Mouse (Mus musculus): ENCODE data around the gene Grn.

Gene Grn

DNA sequence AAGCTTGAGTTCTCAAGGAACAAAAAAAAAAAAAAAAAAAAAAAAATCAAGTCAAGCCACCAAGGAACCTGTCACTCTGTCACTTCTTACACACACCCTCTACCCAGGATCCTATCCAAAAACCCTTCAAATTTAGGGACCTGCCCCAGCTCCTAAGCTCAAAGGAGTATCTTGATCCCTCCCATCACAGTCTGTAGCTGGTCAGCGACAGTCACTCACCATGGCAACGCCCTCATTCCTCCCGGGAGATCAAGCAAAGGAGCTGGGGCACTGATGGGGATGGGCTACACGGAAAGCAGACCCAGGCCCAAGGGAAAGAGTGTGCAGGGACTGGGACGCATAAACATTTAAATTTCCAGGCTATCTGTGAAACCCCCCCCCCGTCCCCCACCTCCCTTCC is 14.7 kb downstream of the Grn start:
- peak; percentile 47 for DNase-seq

DNA sequence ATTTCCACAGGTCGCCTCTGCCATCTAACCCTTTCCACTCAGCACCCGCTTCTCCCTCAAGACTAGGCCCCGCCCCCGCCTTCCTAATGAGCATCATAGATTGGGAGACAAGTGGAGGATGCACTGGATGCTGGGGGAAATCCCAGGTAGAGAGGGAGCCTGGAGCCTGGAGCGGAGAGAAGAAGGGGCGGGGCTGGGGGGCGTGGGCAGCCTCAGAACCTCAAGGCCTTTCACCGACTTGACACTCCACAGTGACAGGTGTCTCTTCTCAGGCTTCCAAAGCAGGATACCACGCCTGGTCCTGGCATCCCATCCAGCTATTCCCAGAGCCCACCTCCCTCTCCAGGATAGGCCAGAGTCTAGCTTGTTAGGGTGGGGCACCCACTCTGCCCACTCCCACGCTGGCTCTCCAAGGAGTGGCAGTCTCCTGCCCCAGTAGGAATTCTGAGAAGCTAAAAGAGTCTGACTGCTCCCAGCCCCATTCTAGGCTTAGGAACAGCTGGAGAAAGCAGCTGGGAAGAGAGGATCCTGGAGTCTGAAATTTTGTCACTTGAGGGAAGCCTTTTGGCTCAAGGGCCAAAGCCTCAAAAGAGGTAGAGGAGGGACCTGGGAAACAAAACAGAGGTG is 15.3 kb downstream of the Grn start:
- peak; percentile 23 for DNase-seq

DNA sequence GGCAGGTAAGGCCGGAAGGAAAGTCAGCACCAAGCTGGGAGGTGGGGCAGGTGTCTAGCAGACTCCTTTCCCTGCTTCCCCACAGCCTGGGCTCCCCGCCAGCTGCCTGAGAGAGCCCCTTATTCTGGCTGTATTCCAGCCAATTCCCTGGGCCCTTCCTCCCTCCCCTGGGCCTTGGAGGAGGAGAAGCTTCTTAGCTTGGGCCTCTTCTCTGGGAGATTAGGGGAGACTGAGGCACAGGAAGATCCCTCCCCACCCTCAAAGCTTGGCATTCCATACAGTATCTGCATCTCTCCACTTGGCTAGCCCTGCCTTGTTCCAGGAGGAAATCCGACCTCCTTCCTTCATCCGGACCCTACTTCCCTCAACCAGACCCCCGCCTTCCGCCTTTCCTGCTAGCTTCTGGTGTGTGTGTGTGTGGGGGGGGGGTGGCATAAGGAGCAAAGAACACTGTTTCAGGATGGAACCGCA is 15.8 kb downstream of the Grn start:
- DNase-seq, result no peak

DNA sequence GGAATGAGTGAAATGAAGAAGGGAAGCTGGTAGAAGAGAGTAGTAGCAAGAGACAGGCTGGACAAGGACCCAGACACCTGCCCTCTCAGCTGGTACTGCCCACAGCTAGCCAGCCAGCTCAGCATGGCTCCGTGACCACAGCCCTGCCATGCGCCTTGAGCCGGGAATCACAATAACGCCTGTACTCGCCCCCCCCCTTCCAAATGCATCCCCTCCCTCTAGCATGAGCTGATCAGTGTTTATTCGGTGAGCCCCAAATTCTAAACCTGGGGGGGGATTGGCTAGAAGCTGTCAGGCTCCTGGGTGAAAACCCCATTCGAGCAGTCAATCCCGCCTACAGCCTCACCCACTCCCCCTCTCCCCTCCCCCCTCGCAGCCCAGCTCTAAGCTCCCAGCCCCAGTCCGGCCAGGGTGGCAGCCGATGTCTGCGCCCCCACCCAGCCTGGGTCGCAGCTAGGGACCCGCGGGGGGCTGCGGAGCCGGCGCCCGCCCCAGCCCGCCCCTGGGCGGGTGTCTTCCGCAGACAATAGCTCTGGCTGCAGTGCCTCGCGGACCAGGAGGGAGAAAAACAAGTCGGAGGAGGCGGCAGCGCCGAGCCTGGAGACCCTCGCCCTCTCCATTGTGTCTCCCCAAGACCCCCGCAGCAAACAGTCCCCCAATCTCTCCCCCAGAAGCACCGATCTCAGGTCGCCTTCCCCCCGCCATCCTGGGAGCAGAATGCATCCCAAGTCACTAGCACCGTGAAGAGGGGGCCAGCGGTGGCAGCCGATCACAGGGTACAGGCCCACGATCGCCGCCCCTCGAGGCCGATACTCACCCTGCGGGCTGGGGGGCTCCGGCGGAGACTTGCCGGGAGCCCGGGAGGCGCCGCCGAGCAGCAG is 16.7 kb downstream of the Grn start:
- peak; percentile 75 for DNase-seq

DNA sequence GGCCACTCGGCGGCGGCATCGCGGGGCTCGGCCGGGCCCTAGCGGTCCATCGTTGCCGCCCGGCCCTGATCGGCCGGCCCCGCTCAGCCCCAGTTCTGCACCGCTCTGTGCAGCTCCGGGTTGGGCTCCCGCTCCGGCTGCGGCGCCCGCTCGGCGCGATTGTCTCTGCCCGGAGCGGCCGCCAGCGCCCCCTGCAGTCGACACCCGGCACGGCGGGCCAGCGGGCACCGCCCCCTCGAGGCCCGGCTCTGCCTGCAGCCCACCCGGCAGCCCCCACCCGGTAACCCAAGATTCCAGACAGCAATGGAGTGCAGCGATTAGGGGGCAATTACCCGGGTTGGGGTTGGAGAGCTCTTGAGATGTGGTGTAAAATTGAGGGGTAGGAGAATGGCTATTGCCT is 17.4 kb downstream of the Grn start, which contains the start of gene Fam171a2:
Gene Fam171a2, minus strand, starts transcription at position 186 of the 400 bp plus-strand sequence.
- DNase-seq, result peak; percentile 89

DNA sequence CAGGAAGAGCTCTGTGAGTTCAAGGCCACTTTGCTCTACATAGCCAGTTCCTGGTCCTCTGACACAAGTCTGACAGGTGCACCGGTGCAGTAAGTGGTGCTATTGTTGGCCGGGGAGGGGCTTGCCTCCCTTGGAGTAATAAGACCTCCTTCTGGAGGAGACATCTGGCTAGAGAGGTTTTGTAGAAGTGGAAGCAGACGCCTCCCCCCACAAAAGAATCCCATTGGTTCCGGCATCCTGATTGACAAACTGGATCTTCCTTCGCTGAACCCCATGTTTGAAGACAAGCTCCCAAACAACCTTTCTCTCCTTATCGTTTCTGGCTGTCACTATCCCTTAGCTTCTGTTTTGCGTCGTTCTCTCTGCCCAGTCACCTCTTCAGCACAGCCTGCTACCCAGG is 18.2 kb downstream of the Grn start:
- DNase-seq, result no peak

DNA sequence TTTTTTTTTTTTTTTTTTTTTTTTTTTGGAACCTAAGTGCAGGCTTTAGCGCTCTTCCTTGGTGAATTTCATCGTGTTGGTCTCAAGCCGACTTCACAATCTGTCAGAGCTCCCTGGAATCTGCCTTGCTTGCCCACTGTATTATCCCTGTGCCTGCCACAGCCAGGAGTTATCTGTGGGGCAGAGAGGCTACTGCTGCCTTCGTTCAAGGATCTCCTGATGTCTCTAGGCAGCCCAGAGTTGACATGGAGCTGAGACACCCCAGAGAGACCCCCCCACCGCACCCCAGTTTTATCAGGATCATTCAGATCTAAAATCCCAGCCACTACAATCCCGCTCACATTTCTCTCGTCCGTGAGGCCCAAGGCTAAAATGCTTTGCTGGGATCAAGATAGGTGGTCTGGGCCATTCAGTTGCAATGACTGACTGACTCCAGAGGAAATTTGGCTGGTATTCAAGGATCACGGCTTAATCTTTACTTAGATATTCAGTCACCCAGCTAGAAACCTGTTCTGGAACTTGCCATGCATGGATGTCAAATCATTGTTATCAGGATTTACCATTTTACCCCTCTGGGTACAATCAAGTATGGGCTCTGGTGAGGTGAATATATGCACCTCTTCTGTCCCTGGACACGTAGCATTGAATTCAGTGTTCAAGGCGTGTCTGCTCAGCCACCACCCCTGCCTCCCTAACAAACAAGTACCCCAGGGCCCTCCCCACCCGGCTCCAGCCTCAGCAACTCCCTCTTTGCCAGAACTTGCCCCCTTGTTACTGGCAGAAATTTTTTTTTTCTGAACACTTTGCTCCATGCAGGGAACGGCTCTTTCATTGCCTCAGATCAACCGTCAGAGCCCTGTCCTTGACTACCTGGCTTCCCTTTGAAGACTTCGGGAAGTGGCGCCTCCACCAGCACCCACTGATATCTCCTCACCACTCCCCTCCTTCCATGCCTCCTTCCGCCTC is 19.2 kb downstream of the Grn start:
- no peak for DNase-seq

DNA sequence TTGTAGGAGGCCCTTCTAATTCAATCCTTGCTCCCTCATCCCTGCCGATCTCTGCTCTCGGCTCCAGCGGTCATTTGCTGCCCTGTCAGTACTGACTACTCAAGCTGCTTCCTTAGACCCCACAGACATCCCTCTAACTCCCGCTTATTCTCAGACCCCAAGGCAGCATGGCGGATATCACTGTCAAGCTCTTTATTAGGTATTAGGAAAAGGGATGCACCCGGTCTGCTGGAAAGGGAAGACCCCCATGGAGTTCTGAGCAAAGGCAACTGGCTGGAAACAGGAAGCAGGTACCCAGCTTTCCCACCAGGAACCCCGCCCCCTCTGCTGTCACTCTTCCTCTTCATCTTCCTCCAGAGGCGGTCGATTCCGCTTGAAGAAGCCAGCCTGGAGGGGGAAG is 23.0 kb downstream of the Grn start:
- peak; percentile 20 for DNase-seq

DNA sequence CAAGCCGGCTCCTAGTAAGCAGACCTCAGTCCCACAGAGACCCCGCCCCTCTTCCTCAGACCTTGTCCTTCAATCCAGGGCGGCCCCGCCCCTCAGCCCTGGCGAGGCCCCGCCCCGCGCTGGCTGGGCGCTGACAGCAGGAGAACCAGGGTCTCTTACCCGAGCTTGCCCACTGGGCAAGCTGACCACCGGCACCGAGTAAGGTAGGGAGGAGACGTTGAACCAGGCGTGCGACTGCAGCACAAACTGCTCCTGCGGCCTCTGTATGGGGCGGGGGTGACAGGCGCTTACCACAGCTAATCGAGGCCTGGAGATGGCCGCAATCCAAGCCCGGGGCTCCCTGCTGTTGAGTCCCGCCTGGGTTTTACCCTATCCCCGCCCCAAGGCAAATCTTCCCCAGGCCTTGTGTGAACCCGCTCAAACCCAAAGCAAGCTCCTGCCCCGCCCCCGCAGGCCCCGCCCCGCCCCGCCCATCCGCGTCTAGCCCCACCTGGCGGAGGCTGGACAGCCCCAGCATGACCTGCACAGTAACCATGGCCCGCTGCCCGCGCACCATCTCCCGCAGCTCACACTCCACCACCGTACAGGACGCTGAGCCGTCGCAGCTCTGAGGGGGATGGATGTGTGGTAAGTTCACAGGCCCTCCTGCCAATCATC is 25.8 kb downstream of the Grn start:
- peak; percentile 95 for DNase-seq

DNA sequence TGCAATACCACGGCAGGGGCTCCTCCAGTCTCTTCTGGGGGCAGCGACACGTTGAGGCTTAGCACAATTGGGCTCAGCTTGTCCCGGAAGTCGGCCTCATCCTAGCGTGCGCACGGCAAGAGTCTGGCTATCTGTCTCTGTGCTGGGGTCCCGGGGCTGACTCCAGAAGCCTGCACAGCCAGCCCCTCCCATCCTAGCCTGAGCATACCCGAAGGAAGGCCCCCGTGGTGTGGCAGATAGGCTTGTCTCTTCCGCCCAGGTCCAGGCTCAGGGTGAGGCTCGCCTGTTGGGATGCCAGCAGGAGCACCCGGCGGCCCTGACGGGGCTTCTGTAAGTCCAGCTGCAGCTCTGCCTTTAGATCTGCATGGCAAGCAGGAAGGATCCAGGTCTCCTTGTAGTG is 30.4 kb downstream of the Grn start:
- DNase-seq, result no peak

DNA sequence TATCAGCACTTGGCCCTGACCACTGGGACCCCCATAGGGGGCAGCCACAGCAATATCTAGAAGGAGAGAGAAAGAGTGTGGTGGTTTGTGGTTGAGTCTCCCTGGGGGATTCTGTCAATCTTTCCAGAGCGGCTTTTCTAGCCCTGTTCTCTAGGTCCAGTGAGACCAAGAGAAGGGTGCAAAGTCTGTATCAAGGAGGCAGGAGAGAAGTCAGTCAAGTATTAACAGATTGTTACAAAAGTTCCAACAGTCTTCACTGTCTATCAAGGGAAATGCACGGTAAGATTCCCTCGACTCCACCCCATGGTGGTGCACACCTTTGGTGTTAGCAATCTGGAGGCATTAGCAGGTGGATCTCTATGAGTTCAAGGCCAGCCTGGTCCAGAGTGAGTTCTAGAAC is 31.6 kb downstream of the Grn start:
- DNase-seq, result no peak

DNA sequence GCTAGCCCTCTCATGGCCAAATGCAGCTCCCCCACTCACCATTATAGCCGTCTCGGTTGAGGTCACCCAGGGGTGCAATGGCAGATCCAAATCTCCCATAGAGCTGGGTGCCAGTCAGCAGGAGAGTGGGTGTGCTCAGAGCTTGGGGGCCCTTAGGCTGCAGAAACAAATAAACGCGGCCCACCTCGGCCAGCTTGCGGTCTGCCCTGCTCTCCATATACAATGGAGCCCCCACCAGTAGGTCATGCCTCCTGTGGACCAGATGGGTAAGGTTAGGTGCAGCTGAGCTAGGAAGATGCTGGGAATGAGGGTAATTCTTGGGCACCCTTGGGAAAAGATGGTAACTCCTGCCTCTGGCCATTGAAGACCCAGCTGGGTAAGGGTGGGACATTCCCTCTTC is 34.8 kb downstream of the Grn start:
- DNase-seq, result no peak

DNA sequence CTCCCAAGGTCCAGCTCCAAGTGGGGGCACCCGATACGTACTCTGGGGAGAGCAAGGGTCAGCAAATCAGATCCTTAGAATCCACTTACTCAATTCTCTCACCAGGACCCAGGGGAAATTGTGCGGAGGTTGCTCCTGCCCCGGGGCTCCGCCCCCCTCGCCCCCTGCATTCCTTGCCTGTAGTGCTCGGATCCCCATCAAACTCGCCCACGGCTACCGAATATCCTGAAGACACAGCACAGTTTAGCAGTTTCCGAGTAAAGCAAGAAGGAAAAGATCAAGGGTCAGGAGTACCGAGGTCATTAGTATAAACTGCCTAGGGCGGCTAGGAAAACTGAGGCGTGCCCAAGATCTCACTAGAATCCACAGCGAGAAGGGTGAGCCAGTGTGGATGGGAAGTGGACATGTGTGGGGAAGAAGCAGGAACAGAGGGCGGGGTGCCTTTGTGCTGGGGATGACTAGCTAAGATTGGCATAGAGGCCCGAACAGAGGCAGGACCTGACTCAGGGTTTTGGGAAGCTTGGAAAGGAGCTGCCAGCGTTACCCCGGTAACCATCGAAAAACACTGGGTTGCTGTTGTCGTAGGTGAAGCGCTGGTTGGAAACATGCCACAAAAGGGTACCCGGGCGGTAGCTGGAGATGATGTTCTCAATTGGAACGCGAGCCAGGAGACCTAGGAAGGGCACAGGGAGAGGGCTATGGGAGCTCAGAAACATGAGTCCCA is 35.8 kb downstream of the Grn start:
- DNase-seq, result peak; percentile 46

DNA sequence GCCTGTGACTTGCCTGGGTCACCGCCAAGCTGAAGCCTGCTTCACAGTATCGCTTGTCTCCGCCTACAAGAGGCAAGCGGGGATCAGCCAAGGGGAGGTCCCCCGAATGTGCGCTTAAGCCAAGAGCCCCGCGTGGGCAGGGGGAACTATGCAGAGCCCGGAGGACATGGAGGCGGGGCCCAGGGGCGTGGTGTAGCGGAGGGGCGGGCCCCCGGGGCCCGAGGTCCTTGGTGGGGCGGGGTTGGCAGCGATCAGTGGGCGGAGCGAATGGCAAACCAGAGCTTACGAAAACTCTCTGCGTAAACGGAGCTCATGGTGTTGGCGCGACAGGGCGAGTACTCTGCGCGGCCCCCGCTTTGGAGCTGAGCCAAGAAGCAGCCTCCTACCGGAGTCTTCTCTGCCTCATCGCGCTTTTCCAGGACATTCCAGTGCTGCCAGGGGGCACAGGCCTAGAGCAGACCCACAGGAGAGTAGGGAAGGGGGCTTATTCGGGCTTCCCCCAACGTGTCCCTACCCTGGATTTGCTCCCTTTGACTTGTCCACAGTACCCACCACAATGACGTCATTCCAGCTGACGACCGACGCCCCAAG is 37.0 kb downstream of the Grn start:
- peak; percentile 95 for DNase-seq

DNA sequence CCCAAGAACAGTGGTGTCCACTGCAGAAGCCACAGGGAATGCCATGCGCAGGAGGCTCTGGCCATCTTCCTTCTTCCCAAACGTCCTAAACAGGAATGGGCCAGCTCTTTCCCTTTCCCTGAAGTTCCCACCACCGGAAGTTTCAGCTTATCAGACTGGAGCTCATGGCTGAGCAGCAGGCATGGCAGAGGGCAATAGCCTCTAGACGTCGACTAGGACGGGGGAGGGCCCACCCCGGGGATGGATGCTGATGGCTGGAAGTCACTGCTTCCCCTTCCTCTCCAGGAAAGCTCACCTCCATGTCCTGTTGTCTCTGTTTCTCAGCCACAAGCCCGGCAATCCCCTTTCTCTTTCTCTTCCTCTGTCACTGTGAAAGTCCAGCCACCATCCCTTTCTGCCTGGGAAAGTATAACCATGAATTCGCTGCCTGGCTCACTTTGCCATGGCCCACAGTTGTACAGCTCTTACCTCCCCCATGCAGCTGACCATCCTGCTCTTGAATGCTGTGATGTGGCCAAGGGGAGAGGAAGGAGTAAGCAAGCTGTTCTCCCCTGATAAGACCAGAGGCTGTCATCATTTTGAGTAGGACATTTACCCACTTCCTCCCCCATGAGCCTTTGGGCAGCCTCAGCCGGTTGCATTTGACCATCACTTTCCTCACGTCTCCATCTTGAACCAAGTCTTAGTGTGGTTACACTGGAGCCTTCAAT is 39.7 kb downstream of the Grn start, which contains the start of gene Itga2b:
Gene Itga2b, minus strand, starts transcription at position 475 of the 710 bp plus-strand sequence.
- DNase-seq, result no peak

DNA sequence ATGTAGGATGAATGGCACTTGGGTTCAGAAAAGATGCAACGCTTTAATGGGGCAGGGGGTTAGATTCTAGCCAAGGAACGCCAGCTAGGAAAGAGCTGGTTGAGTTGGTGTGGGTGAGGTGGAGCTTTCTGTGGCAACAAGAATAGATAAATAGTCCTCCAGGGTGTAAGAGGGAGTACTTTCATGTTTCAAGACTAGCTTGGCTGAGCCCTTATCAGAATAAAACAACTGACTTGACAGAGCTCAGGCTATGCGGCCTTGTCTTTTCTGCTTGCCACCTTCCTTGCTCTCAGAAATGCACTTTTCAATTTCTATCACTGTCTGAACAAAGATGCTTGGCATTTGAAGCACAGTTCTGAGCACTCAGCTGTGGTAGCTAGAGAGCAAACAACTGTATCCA is 44.9 kb downstream of the Grn start:
- no peak for DNase-seq

DNA sequence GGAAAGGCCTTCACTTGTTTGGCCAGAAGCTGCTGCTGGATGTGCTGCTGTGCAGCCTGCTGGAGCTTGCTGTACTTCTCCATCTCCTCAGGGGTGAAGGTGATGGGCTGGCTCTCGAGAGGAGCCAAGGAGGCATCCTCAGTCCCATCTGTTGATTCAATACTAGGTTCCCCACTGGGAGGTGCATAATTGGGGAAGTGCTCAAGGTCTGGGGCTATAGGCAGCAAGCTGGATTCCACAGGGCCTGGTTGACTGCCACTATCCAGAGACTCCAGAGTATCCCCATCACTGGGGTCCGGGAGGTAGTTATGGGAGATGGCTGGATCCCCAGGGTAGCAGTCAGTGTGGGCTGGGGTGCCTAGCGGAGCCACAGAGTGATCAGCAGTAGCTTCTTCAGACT is 48.6 kb downstream of the Grn start:
- DNase-seq, result no peak

DNA sequence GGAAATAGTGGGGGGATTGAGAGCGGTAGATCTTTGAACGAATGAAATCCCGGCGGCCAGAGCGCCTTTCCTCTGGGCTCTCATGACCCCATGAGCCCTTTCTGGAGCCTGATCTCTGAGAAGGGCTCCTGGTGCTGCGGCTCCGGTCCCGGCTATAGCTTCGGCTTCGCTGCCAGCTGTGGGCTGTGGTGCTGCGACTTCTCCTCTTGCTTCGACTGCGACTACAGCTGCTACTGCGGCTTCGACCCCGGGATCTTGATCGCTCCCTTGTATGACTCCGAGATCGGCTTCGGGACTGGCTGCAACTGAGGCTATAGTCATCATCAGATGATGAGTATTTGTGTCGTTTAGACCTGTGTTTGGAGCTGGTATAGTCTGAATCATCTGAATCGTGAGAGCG is 49.5 kb downstream of the Grn start:
- DNase-seq, result no peak

DNA sequence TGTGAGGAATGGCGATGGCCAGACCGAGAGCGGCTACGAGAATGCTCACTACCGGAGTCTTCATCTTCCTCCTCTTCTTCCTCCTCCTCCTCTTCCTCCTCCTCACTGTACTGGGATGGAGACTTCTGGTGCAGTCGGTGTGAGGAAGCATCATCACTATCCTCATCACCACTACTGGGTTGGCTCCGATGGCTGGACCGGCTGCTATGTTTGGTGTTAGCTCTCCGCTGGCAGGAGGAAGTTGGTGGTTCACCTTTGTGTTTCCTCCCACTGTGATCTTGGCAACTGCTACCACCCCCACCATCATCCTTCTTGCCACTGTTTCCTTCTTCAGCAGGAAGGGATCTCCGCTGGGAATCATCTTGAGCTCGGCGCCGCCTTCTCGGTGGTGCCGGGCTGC is 50.0 kb downstream of the Grn start:
- DNase-seq, result no peak

DNA sequence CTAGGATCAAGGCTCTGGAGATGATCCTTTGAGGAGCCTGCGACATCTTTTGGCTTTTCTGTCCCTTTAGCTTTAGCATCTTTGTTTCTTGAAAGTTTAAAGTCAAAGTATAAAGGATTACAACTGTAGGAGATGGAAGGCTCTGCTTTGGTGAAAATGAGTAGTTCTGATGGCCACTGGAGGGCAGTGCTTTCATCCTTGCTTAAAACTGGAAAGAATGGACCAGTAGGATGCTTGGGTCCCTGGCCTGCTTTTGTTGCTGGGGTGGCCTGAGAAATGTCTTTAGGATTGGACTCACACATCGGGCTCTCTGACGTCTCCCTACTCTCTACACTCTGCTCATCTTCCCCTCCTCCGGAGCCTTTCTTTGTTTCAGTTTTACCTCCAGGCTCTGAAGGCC is 50.8 kb downstream of the Grn start:
- no peak for DNase-seq

DNA sequence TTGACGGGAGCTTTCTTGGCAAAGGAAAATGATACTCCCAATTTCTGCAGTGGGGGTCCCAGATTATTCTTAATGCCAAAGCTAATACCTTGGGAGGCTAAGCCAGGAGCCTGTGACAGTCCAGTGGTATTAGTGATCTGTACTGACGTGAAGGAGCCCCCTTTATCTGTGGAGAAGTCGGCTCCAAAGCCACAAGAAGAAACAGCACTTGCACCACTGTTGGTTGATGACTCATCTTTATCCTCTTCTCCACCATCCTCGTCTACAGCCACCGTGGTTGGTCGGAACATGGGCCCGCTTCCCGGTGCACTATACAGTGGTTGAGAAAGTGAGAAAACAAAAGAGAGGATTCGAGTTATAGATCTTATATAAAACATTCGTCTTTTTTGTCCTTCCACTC is 51.7 kb downstream of the Grn start:
- DNase-seq, result no peak

Measured in embryo, embryonic 11 days (tissue).